Mouse (Mus musculus) c-Kit-positive CD71-positive TER-119-negative erythroid progenitor cells, embryonic 14.5 days (primary cell): Measurements from ENCODE around the gene 4930516K23Rik.

Experiments used
- DNase-seq: peaks from one replicate; pipeline ENCODE4 v3.0.0-alpha.2; 2013; ENCODE audit warnings: low read depth

The 4930516K23Rik gene

GRCm38 (mm10) chr7:104061345-104061744, at the start of gene 4930516K23Rik:
Gene 4930516K23Rik (minus strand): TSS chr7:104061445.
- no peak for DNase-seq

- DNase-seq: no peak
Measured at GRCm38 (mm10) chr7:104104757-104104972, 43.4 kb upstream of the 4930516K23Rik start, which contains the start of gene Olfr646. Gene Olfr646 (plus strand): TSS chr7:104104873.

GRCm38 (mm10) chr7:104103913-104104756, 42.9 kb upstream of the 4930516K23Rik start:
- DNase-seq: no peak

- no peak for DNase-seq
Measured at GRCm38 (mm10) chr7:104085365-104085764, 24.1 kb upstream of the 4930516K23Rik start, which contains the start of gene Olfr645. Gene Olfr645 (minus strand): TSS chr7:104085465.

GRCm38 (mm10) chr7:104071769-104072168, 10.5 kb upstream of the 4930516K23Rik start, which contains the start of gene Olfr644:
Gene Olfr644 (minus strand): TSS chr7:104071869.
- DNase-seq: no peak

GRCm38 (mm10) chr7:104059215-104059614, 2.0 kb downstream of the 4930516K23Rik start:
- no peak for DNase-seq

- DNase-seq: no peak
Measured at GRCm38 (mm10) chr7:104052566-104052965, 8.7 kb downstream of the 4930516K23Rik start, which contains the start of gene Olfr642. Gene Olfr642 (minus strand): TSS chr7:104052666.

- no peak for DNase-seq
Measured at GRCm38 (mm10) chr7:104050745-104051144, 10.5 kb downstream of the 4930516K23Rik start.

GRCm38 (mm10) chr7:104035145-104035544, 26.1 kb downstream of the 4930516K23Rik start, which contains the start of gene Olfr641:
Gene Olfr641 (plus strand): TSS chr7:104035445.
- no peak for DNase-seq

GRCm38 (mm10) chr7:104026978-104027377, 34.3 kb downstream of the 4930516K23Rik start:
- DNase-seq: no peak

GRCm38 (mm10) chr7:104025473-104025872, 35.8 kb downstream of the 4930516K23Rik start, which contains the start of gene Olfr640:
Gene Olfr640 (minus strand): TSS chr7:104025573.
- no peak for DNase-seq

GRCm38 (mm10) chr7:104021651-104022050, 39.6 kb downstream of the 4930516K23Rik start:
- no peak for DNase-seq

GRCm38 (mm10) chr7:104018953-104019352, 42.3 kb downstream of the 4930516K23Rik start:
- DNase-seq: no peak

GRCm38 (mm10) chr7:104017203-104017602, 44.0 kb downstream of the 4930516K23Rik start, which contains the start of gene Olfr639:
Gene Olfr639 (minus strand): TSS chr7:104017303.
- no peak for DNase-seq
